Mouse (Mus musculus): ENCODE results near the gene Cox10.

The Cox10 gene

GRCm38 (mm10) chr11:64045041-64045440, 34.2 kb downstream of the Cox10 start:
- in situ Hi-C loops (cut with MboI): no loop called here

GRCm38 (mm10) chr11:64044024-64044423, 35.2 kb downstream of the Cox10 start:
- in situ Hi-C loops (cut with MboI): no loop called here

DNA sequence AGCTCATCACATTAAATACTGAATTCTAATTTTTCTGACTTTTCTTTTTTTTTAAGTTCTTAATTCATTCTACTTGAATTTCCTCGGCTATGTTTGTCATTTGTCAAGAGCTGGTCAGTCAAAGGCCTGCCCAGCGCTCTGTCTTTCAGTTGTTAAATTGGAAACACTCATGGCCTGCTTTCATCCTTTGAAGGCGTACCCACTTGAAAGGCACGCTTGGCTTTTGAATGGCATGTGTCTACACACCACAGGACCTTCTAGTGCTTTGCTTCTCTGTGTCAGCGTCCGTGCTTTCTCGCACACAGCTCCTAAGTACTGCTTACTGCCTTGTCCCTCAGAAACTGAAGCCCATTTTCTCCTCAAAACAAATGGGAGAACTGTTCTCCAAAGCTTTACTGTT, 38.0 kb downstream of the Cox10 start:
- in situ Hi-C loops (cut with MboI): no loop called here

- in situ Hi-C loops (cut with MboI): no loop called here
Measured at GRCm38 (mm10) chr11:64039600-64039999, 39.7 kb downstream of the Cox10 start.

DNA sequence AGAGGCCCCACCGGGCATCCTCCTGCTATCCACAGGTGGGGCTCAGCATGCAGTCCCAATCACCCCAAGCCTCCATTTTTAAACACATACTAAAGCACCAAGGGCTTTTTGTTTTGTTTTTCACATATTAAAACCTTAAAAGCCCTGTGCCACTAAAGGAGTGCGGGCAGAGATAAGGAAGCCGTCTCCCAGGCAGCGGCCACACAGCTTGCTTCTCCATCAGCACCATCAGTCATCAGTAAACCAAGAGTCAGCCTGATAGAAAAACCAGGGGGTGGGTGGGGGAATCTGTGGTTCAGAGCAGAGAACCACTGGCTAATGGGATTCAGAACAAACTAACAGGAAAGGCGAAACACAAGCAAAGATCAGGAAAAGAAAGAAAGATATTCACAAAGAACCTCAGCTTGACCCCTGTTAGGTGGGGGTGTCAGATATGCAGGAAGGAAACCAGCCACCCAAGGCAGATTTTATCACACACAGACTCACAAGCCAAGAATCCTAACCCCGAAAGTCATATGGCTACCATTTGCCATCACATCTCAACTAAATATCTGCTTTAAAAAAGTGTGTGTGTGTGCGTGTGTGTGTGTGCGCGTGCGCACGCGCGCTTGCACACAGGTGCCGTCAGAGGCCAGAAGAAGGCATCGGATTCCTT, 41.7 kb downstream of the Cox10 start:
- in situ Hi-C loops (cut with MboI): no loop called here

GRCm38 (mm10) chr11:64036306-64036705, 43.0 kb downstream of the Cox10 start:
- in situ Hi-C loops (cut with MboI): no loop called here

DNA sequence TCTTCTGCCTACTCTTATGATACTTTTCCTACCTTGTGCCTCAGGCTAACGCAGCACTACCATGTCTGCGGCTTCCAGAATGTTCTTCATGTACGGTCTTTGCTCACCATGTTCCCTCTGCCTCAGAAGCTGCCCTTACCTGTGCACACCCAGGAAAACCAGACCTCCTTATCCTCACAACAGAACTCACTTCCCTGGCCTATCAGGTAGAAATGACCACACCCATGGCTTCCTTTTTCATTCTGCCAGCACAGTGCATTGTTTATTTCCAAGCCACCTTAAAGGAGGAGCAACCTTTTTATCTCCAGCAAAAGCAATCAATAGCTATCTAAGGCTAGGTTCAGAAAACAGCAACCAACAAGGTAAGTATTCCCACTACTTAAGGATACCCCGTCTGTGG, 43.6 kb downstream of the Cox10 start:
- in situ Hi-C loops (cut with MboI): no loop called here

DNA sequence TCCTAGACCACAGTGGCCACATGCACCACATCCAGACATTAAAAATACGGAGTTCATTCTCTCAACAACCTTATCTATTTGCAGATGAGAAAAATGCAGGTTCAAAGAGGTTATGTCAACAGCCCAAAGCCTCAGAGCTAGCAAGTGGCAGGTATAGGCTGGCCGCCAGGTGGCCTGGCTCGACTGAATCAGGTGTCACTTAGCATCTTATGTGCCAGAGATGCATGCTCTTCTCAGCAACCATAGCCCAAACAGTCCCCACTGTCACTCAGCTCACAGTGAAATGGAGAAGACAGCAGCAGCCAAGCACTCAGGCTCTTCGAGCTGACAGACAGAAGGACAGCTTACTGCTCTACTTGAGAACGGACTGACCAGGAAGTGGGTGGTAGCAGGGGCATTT, 44.6 kb downstream of the Cox10 start:
- in situ Hi-C loops (cut with MboI): no loop called here

DNA sequence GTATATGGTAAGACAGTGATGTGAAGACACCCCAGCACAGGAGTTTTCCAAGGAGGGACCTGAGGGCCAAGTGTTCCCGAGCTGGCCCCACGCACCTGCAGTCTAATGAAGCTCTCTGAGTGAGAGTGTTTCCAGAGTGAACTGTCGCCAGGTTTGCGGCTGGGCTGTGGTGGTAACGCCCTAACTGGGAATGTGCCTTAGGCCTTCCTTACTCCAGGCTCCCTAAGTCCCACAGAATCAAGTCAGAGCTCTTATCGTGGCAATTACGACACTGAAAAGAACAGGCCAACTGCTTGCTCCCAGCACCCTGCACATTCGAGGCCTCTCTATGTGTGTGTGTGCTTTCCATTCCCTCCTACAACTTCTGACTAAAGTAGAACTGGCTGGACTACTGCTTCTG, 51.8 kb downstream of the Cox10 start:
- in situ Hi-C loops (cut with MboI): no loop called here

DNA sequence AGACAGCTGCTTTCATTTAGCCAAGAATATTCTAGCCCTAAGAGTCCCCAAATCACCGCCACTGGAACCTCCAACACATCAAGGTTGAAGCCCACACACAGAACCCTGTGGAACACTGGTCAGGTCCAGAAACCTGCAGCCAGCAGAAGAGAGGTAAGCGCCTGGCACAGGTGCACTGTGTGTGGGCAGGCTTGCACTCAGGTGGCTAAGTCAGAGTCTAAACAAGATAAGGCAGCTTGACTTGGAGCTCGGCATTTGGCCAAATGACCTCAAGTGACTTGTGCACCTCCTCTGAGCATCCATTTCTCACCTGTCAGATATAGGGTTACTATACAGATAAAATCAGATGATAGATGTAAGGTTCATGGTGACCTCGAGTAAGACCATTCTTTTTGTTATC, 53.4 kb downstream of the Cox10 start:
- in situ Hi-C loops (cut with MboI): no loop called here

DNA sequence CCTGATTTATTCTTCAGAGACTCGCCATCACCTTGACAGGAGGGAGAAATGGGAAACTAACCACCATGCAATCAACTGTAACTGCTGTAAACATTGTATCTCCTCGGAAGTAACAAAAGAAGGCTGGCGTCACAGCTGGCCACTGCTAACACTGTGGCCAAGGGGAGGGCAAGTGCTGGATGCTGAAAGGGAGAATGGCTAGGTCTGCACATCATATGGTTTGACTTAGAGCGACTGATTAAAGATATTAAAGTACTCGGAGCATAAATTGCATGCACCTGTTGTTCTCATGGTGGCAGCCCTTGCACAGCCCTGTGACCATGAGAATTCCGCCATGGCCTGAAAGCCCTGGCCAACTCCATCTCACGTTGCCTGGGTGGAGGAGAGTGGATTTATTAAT, 54.7 kb downstream of the Cox10 start:
- in situ Hi-C loops (cut with MboI): no loop called here

DNA sequence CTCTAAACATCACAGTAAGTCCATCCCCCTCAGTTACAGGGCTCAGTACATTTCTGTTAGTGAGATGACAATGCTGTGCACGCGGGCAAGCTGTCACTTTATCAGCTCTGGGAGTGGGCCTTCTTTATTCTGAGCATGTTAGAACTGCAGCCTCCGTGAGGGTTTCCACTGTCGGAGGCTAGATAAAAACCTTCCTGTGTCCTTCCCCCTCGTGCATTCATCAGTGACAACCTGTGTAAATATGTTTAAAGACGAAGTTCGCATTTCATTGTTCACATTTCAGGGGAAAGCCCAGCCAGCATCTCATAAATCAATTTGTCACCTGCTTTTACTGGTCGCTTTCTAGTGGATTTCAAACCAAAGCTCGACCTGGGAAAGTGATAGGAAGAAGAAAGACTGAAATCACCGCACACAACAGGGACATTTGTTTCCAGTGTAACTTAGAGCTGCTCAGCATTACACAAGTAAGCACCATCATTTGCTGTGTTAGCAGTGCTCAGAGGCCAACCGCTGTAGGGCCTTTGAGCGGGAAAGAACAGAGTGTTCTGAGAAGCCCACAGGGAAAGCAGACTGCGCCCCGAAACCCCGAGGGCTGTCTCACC, 55.8 kb downstream of the Cox10 start:
- in situ Hi-C loops (cut with MboI): no loop called here

DNA sequence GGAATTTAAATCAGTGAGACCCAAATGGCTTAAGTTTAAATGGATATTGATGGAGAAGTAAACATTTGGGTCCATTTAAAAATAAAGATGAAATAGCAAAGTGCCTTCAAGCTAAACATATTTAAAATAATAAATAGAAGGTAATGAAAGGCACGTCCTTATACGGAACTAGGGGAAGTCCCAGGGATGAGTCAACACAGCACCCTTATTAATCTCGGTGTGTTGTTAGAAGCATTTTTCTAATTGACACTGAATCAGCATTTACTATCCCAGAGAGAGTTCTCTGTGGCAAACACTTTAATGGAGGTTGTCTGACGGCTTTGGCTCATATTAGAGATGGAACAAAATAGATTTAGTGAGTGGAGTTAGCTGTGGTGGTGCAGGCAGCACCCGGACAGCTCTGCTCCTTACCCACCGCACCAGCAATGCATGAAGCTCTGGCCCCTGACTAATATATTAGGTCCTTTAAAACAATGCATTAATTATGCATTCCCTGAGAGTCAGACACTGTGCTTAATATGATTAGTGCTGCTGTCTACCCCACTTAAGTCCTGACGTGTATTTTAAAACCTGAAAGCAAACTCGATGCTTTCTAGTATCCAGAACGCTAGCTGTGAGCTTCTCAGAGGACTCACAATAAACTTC, 56.7 kb downstream of the Cox10 start:
- in situ Hi-C loops (cut with MboI): no loop called here

DNA sequence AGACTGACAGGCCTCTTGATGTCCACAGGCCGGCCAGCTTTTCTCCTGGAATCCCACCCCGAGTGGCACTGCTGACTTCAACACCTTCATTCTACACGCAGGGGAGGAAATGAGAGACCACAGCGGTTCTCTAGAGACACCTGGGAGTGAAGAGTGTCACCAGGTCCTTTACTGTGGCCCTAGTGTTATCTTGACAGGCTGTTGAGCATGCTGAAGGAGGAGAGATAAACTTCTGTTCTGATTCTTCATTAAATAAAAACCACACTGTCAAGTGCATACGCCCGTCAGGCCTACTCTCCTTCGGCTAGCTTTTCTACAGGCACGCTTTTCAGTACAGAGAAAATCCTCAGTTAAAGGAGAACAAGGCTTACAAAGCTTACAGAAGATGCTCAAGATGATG, 60.0 kb downstream of the Cox10 start:
- in situ Hi-C loops (cut with MboI): no loop called here

- in situ Hi-C loops (cut with MboI): no loop called here
Measured at GRCm38 (mm10) chr11:64018165-64018564, 61.1 kb downstream of the Cox10 start.

DNA sequence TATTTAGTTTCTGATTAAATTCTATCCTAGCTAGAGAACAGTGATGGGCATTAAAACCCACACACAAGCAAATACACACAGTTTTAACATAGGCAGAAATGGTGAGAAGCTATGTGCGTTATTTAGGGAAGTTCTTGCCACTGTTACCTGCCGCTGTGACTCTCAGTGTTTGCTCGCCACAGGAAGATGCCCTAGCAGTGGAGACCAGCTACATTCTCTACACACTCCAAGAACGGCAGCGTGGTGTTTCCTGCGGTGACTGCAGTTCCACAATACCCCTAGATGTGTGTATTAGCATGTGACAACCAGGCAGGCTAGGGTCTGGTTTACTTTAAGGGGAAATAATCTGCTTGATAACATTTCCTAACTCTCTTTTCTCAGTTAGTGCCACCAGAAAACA, 64.0 kb downstream of the Cox10 start:
- in situ Hi-C loops (cut with MboI): no loop called here

GRCm38 (mm10) chr11:64010724-64011496, 68.4 kb downstream of the Cox10 start:
- in situ Hi-C loops (cut with MboI): no loop called here

- in situ Hi-C loops (cut with MboI): no loop called here
Measured at GRCm38 (mm10) chr11:64004152-64004551, 75.1 kb downstream of the Cox10 start.

DNA sequence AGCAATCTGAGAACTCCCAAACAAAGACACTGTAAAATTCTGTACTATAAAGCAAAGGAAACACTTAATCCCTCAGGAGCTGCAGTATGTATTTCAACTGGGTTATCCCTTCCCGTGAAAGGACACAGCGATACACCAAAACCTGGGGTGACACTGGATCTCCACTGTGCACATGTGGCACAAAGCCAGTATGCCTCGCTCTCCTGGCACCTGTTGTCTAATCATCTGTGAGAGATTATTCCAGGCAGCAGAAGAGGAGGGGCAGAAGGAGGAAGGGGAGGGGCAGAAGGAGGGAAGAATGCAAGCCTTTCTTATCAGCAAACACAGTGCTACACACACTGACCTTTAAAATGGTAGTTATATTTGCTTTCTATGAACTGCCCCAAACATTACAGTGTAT, 75.8 kb downstream of the Cox10 start:
- in situ Hi-C loops (cut with MboI): no loop called here

- in situ Hi-C loops (cut with MboI): no loop called here
Measured at GRCm38 (mm10) chr11:64002629-64003028, 76.6 kb downstream of the Cox10 start.

DNA sequence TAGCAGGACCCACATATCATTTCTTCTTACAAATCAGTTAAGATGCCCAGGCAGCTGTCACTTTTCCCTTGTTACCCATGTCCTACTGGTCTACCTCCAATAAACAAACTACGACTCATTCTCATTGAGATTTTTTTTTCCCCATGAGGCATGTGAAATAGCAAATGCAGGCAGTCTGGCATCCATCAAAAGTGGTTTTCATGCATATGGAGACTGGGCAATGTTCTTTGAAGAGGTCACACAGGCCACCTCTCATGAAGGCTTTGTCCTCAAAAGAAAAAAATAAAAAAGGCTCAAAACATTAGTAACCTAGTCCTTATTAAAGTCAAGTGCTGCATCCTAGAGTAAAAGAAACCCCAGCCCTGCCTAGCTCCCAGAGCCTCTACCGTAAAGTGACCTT, 78.2 kb downstream of the Cox10 start:
- in situ Hi-C loops (cut with MboI): no loop called here

DNA sequence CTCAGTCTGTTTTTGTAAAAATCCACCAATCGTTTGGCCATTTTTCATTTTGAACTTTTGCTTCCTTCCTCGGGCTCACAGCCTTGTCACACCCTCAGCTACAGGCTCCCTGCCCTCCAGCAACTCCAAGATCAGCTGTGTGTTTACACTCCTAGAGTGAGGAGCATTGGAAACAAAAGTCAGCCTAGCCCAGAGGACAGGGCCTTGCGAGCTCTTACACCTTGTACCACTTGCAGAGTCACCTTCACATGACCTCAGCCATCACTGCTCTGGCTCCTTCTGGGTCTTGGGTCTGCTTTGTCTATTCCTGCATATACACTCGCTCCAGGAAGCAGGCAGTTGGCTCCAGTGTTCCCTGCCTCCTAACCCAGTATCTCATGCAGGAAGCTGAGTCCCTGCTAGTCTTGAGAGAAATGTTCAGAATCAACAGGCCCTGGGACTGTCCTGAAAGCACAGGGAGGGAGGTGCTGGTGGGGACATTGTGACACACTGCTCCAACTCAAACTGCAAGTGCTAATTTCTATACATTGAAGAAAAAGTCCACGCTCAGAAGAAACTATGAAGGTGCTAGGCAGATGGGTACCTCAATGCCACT, 79.0 kb downstream of the Cox10 start:
- in situ Hi-C loops (cut with MboI): no loop called here

Measured in mature B cell (primary cell).